Mouse (Mus musculus) megakaryocyte, embryonic 14.5 days (primary cell): Measurements from ENCODE around the gene Elk3.

Experiments
- FLI1 ChIP-seq: IDR thresholded peaks from 2 replicates; pipeline ENCODE4 v1.6.1; 2012; ENCODE audit warnings: low read length, inconsistent platforms, mixed read lengths
- GATA1 ChIP-seq: IDR thresholded peaks from 3 replicates; pipeline ENCODE4 v1.6.1; 2012; ENCODE audit warnings: mixed read lengths, low read length, inconsistent platforms, borderline replicate concordance

GRCm38 (mm10) chr10:93333239-93333638 is 22.3 kb upstream of the Elk3 start:
- TF ChIP-seq GATA1: no peak
- TF ChIP-seq FLI1: no peak
